Mouse (Mus musculus) midbrain, embryonic 11.5 days (tissue): ENCODE results near the gene 2610301B20Rik. TPM values are rescaled to one million over a fixed set of nuclear protein-coding genes. Genes with fewer than 3 reads are reported as not detected.

Experiments used
- ATAC-seq: fragments of 200-750 bp; cut with Nextera tagmentation; 2 replicates; pipeline ENCODE4 v1.8.0; 2017; ENCODE audit warnings: moderate TSS enrichment, moderate library complexity; ENCODE audit not compliant: low FRiP score
- DNase-seq: peaks from one replicate; pipeline ENCODE4 v3.0.0; 2015; ENCODE audit warnings: low spot score; ENCODE audit errors: missing footprints
- H3K27ac ChIP-seq: fragments of 300-500 bp; sonication (generic); 2 replicates; pipeline ENCODE4 v1.5.1; 2014; ENCODE audit warnings: low read depth, low read length
- H3K27me3 ChIP-seq: fragments of 300-500 bp; sonication (generic); 2 replicates; pipeline ENCODE4 v1.6.1; 2014; ENCODE audit warnings: mild to moderate bottlenecking, low read length, moderate library complexity, mixed read lengths; ENCODE audit not compliant: control insufficient read depth, insufficient read depth
- H3K36me3 ChIP-seq: fragments of 300-500 bp; sonication (generic); 2 replicates; pipeline ENCODE4 v1.6.1; 2014; ENCODE audit warnings: mild to moderate bottlenecking, low read length, moderate library complexity, mixed read lengths; ENCODE audit not compliant: control insufficient read depth, insufficient read depth
- H3K4me1 ChIP-seq: fragments of 300-500 bp; sonication (generic); 2 replicates; pipeline ENCODE4 v1.6.1; 2014; ENCODE audit warnings: low read length; ENCODE audit not compliant: control insufficient read depth, insufficient read depth
- H3K4me2 ChIP-seq: fragments of 300-500 bp; sonication (generic); 2 replicates; pipeline ENCODE4 v1.6.1; 2014; ENCODE audit warnings: mild to moderate bottlenecking, moderate library complexity
- H3K4me3 ChIP-seq: fragments of 300-500 bp; sonication (generic); 2 replicates; pipeline ENCODE4 v1.5.1; 2014; ENCODE audit warnings: low read depth, low read length
- H3K9ac ChIP-seq: fragments of 300-500 bp; sonication (generic); 2 replicates; pipeline ENCODE4 v1.6.1; 2014; ENCODE audit warnings: low read length
- H3K9me3 ChIP-seq: fragments of 300-500 bp; sonication (generic); 2 replicates; pipeline ENCODE4 v1.6.1; 2016; ENCODE audit warnings: low read length; ENCODE audit not compliant: control insufficient read depth
- WGBS: fragments of 180-500 bp; shearing (Covaris S2); extraction: QIAGEN DNeasy Blood & Tissue Kit; methylation state at CpG from one replicate; pipeline ENCODE4 v1.1.7; 2014; 5-methylcytosine and 5-hydroxymethylcytosine counted together
- polyA plus RNA-seq: library from polyadenylated mRNA; unstranded; fragments of >200 nt; fragmentation: Nextera tagmentation; extraction: Ambion mirVana; gene quantifications from 2 replicates; pipeline ENCODE4 v1.2.1, GENCODE M21; 2014

2610301B20Rik gene
- polyA plus RNA-seq = 63.8 and 66.2 TPM in 2 replicates

DNA sequence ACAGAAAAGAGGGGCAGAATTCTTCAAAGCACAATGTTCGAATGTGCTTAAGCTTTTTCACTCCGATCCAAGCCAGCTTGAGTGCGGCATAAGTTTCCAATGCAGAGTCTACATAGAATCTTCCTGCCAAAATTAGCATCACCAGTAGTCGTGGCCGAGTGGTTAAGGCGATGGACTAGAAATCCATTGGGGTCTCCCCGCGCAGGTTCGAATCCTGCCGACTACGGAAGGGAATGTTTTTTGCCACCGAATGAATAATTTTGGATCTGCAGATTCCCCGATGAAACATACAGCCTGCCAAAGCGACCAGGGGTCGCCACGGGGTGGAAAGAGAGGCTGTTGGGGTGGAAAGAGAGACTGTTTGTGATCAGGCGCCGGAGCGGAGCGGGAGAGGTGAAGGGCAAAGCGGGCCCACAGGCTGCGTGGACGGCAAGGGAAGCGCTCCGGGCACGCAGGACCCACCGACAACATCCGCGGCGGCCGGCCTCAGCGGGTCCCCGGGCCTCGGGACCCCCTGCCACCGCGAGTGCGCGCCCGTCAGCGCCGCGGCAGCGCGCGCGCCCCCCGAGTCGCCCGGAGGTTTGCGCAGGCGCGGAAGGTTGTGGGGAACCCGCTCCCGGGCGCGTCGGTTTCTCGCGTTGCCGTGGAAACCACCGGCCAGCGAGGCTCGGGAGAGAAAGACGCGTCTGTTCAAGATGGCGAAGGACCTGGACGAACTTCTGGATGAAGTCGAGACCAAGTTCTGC lies at the start of gene 2610301B20Rik:
TSS of gene 2610301B20Rik (plus strand) at position 579 of the 746 bp plus-strand sequence.
- H3K9ac ChIP-seq = peak within 1 kb of the TSS; percentile 88
- peaks cover 8% of the 10 kb centered on the region; the same call in 1 of the 2 replicates for H3K4me1 ChIP-seq
- 1% methylated on average over 65 of the region's 68 CpGs for WGBS
- ATAC-seq (peak; percentile 92), DNase-seq (peak; percentile 100)
- H3K9me3 ChIP-seq = no peaks in the 10 kb centered on the region
- no peaks in the 10 kb centered on the region for H3K36me3 ChIP-seq
- H3K27me3 ChIP-seq = no peaks in the 10 kb centered on the region
- H3K4me2 ChIP-seq = peak within 1 kb of the TSS; percentile 69
- H3K4me3 ChIP-seq = peak within 1 kb of the TSS; percentile 81
- H3K27ac ChIP-seq = peak within 1 kb of the TSS; percentile 96

DNA sequence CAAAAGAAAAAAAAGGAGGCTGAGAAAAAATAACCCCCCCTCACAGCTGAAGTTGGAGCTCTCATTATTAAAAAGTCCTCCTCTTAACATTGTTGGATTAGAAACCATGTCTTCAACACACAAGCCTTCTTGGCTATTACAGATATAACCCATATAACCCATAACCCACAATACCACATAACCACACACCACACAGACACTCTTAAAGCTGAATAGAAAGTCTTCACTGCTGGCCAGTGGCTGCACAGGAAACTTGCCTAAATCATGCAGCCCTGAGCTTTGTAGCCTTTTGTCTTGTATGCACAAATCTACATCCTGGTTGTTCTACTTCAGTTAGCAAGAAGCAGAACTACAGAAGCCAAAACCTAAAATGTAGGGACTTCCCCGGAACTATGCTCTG lies 41.0 kb upstream of the 2610301B20Rik start:
- DNase-seq (no peak), ATAC-seq (no peak)
- H3K4me3 ChIP-seq = no peak overlapping the region
- no peak overlapping the region for H3K4me2 ChIP-seq
- no peaks in the 10 kb centered on the region for H3K36me3 ChIP-seq
- H3K9me3 ChIP-seq = no peaks in the 10 kb centered on the region
- no peaks in the 10 kb centered on the region for H3K27me3 ChIP-seq
- H3K9ac ChIP-seq = no peak overlapping the region
- WGBS = 94% methylated on average over 1 of the region's 1 CpGs
- no peak overlapping the region for H3K27ac ChIP-seq
- H3K4me1 ChIP-seq = no peaks in the 10 kb centered on the region

DNA sequence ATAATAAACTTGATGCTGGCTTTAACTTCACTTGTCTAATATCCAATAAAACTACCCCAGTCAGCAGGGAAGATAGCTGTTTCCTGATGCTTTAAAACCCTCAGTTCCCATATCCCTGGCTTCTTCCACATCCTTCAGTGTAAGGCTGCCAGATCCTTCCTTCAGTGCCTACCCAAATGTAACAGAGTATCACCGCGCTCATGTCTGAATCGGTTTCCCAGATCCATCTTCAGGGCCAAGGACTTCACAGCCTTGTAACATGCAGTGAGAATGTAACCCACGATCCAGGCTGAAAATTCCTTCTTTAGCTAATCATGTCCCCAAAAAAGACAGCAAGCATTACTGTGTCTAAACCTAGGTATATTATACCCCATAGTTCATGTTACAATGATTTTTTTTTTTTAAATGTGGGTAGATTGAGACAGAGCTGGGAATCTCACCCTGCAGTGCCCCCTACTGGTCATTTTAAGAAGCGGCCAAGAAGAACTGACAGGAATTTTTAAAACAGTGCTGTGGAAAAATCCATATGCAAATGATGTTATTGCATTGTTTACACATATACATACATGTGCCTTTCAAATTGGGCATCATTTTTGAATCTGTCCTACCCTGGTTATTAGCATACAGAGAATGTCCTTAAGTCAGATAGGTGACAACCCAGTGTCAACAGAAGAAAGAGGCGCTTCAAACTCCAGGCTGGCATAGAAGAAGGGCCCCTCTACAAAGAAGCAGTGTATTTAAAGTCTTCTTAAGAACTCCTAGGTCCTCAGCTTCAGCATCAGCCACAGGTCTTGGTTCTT lies 38.8 kb upstream of the 2610301B20Rik start:
- no peak overlapping the region for H3K4me2 ChIP-seq
- no peaks in the 10 kb centered on the region for H3K36me3 ChIP-seq
- H3K9ac ChIP-seq = no peak overlapping the region
- no peaks in the 10 kb centered on the region for H3K4me1 ChIP-seq
- no peak overlapping the region for H3K27ac ChIP-seq
- 0 out of 2 replicates have a peak, but pooled peaks have one; percentile 19 for ATAC-seq
- H3K9me3 ChIP-seq = no peaks in the 10 kb centered on the region
- H3K27me3 ChIP-seq = no peaks in the 10 kb centered on the region
- peak; percentile 90 for DNase-seq
- WGBS = 75% methylated on average over 6 of the region's 6 CpGs
- H3K4me3 ChIP-seq = no peak overlapping the region

DNA sequence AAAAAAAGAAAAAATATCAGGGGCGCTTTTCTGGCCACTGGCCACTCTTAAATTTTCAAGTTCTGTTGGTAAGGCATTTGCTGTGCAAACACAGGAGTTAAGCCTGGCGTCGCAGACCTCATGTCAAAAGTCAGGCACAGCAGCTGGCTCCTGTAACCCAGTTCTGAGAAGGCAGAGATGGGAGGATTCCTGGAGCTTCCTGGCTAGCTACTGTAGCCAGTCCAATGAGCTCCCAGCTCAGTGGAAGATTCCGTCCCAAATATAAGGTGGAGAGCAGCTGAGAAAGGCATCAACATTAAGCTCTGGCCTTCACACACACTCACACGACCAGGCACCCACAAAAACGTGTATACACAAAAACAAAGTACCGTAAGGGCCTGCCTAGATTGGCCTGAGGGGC lies 28.4 kb upstream of the 2610301B20Rik start:
- DNase-seq = no peak
- 83% methylated on average over 7 of the region's 7 CpGs for WGBS
- H3K27me3 ChIP-seq = no peaks in the 10 kb centered on the region
- no peak overlapping the region for H3K4me3 ChIP-seq
- no peak overlapping the region for H3K27ac ChIP-seq
- no peaks in the 10 kb centered on the region for H3K9me3 ChIP-seq
- no peaks in the 10 kb centered on the region for H3K36me3 ChIP-seq
- no peak overlapping the region for H3K9ac ChIP-seq
- no peaks in the 10 kb centered on the region for H3K4me1 ChIP-seq
- ATAC-seq = no peak
- no peak overlapping the region for H3K4me2 ChIP-seq

DNA sequence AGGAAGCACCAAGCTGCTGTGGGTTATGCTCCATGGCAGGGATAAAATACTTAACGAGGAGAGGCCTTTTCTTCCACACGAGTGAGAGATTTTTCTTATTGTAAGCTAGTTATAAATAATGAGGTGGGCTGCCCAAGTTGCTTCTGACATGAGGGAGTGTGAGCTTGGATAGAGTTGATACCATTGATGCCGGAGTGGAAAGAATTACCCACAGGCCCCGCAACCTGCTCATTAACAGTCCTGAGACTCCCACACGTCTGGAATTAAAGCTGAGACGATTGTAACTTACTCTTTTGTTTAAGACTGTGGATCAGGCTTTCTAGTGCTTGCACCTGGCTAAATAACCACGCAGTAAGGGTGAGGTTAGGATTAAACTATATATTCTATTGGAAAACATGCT lies 24.5 kb upstream of the 2610301B20Rik start:
- 80% methylated on average over 7 of the region's 7 CpGs for WGBS
- no peaks in the 10 kb centered on the region for H3K36me3 ChIP-seq

DNA sequence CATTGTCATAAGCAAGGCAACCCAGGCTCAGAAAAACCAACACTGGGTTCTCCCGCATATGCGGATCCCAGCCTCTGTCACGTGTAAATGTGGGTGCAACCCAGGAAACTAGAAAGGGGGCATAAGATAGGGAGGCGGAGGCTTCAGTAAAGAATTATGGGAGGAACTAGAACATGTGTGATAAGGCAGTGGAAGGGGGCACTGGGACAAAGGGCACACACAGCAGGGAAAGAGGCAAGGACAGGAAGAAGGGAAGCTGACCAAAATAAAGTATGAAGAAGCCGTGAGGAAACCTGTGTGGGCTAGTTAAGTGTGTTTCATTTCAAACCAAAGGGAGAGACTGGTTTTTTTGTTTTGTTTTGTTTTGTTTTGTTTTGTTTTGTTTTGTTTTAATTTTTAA lies 23.3 kb upstream of the 2610301B20Rik start:
- H3K27ac ChIP-seq = no peak overlapping the region
- ATAC-seq (no peak), DNase-seq (peak; percentile 67)
- H3K9ac ChIP-seq = no peak overlapping the region
- H3K4me3 ChIP-seq = no peak overlapping the region
- no peak overlapping the region for H3K4me2 ChIP-seq
- no peaks in the 10 kb centered on the region for H3K9me3 ChIP-seq
- no peaks in the 10 kb centered on the region for H3K4me1 ChIP-seq
- H3K27me3 ChIP-seq = no peaks in the 10 kb centered on the region
- H3K36me3 ChIP-seq = no peaks in the 10 kb centered on the region
- WGBS = 77% methylated on average over 5 of the region's 5 CpGs

More for the DNA sequence above, 24.5 kb upstream of the 2610301B20Rik start:
- DNase-seq (no peak), ATAC-seq (no peak)
- no peak overlapping the region for H3K27ac ChIP-seq
- no peak overlapping the region for H3K9ac ChIP-seq
- no peak overlapping the region for H3K4me3 ChIP-seq
- H3K9me3 ChIP-seq = no peaks in the 10 kb centered on the region
- no peak overlapping the region for H3K4me2 ChIP-seq
- H3K27me3 ChIP-seq = no peaks in the 10 kb centered on the region
- H3K4me1 ChIP-seq = no peaks in the 10 kb centered on the region

DNA sequence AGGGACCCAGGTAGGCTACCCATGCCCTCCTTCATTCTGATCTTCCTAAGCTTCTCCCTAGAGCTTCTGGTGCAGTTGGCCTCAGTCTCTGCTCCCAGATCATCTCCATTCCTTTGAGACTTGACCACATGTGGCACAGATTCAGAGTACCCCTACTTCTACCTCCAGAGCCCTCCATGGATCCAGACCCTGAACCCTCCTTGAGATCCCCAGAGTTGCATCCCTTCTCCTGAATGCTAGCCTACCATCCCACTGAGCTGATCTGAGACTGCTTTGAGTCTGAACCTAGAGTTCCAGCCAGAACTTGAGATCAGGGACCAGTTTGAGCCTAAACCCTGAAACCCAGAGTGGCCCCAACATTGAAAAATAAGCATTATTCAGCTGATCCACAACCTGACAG lies 15.1 kb upstream of the 2610301B20Rik start:
- Histone ChIP-seq H3K9me3 (no peaks in the 10 kb centered on the region), H3K4me1 (no peaks in the 10 kb centered on the region), H3K27ac (no peak overlapping the region), H3K9ac (no peak overlapping the region), H3K4me3 (no peak overlapping the region), H3K36me3 (no peaks in the 10 kb centered on the region), H3K4me2 (no peak overlapping the region), H3K27me3 (no peaks in the 10 kb centered on the region)
- DNase-seq = peak; percentile 57
- ATAC-seq = no peak

DNA sequence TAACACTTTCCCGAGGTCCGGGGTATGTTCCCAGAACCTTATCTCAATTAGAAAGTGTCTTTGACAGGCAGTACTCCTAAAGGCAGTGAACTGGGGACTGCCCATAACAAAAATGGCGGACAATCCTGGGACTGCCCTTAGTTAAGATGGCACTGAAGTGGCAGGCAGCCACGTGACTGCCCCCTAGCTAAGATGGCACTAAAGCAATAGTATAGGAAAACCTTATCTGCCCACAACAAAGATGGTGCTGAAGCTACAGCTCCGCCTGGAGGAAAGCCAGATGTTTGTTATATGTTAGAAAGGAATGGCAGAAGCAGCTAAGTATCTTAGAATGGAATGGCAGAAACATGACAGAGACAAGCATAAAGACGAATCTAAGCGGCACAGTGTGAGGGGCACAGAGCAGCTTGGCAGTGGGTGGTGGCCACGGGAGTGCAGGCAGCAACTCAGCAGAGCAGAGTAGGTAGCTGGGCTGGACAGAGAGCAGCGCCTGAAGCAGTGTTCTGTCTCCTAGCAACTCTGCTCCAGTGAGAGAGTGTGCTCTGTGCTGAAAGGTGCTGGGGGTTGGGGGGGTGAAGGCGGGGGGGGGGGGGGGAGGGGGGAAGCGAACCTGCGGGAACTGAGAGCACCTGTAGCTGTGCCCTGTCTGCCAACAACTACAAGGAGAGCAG lies 14.3 kb upstream of the 2610301B20Rik start:
- WGBS = 47% methylated on average over 11 of the region's 12 CpGs
- Histone ChIP-seq H3K4me3 (no peak overlapping the region), H3K4me2 (no peak overlapping the region), H3K36me3 (no peaks in the 10 kb centered on the region), H3K9me3 (no peaks in the 10 kb centered on the region), H3K27me3 (no peaks in the 10 kb centered on the region), H3K9ac (no peak overlapping the region), H3K27ac (no peak overlapping the region), H3K4me1 (no peaks in the 10 kb centered on the region)
- DNase-seq (peak; percentile 79), ATAC-seq (peak; percentile 72)

DNA sequence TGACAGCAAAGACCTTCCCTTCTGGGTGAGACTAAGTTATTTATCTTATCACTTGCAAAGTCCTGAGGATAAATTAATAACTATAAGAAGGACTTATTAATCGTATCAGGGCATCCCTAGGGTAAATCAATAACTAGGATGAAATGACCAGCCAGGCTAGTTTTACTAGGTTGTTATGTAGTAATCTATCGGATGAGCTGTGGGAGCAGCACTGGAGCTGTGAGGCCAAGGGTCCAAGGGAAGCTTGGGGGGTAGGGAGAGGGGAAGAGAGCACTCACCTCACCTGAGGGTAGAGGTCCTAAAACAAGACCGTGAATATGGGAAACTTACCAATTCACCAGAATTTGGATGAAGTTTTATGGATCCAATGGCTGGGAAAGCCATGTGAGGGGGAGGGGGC lies 13.5 kb upstream of the 2610301B20Rik start:
- H3K4me1 ChIP-seq = no peaks in the 10 kb centered on the region
- no peaks in the 10 kb centered on the region for H3K27me3 ChIP-seq
- ATAC-seq (no peak), DNase-seq (peak; percentile 60)
- H3K9ac ChIP-seq = no peak overlapping the region
- no peak overlapping the region for H3K27ac ChIP-seq
- no peaks in the 10 kb centered on the region for H3K9me3 ChIP-seq
- H3K36me3 ChIP-seq = no peaks in the 10 kb centered on the region
- H3K4me2 ChIP-seq = no peak overlapping the region
- H3K4me3 ChIP-seq = no peak overlapping the region
- WGBS = 90% methylated on average over 3 of the region's 3 CpGs
